Mouse (Mus musculus) MEL (cell line): ENCODE measurements at regions not wholly inside any gene's neighbourhood (a gene's known extent, or its start where the extent isn't known, plus 50 kb on each side); places are given as distances from the start of the nearest gene placed in this dataset.

Experiments used
- DNase-seq: peaks from one replicate; pipeline ENCODE4 v3.0.0; 2011; ENCODE audit warnings: low read depth, low spot score
- H3K27ac ChIP-seq: 2 replicates; pipeline ENCODE4 v1.5.1; 2012; ENCODE audit warnings: low read depth, mild to moderate bottlenecking, control low read depth, low read length, moderate library complexity; ENCODE audit not compliant: control insufficient read depth
- H3K27me3 ChIP-seq, 2 experiments: fragments of 150-350 bp in 1 of 2; sonication (generic) in 1 of 2; 2 replicates each; pipeline ENCODE4 v1.6.1; 2012; ENCODE audit warnings: low read length in 2 of 2, mild to moderate bottlenecking in 2 of 2, improper control_type of control experiment in 1 of 2, moderate library complexity in 1 of 2; ENCODE audit not compliant: insufficient read depth in 2 of 2, control insufficient read depth in 1 of 2
- H3K36me3 ChIP-seq, 2 experiments: 2 replicates each; pipeline ENCODE4 v1.6.1; 2012 to 2014; ENCODE audit warnings: low read length in 2 of 2, improper control_type of control experiment in 1 of 2, inconsistent platforms in 1 of 2, mild to moderate bottlenecking in 1 of 2; ENCODE audit not compliant: insufficient read depth in 2 of 2, control insufficient read depth in 1 of 2
- H3K4me1 ChIP-seq, 2 experiments: fragments of 150-350 bp in 1 of 2; sonication (generic) in 1 of 2; 2 replicates each; pipeline ENCODE4 v1.6.1; 2012; ENCODE audit warnings: low read length in 2 of 2, improper control_type of control experiment in 1 of 2, mild to moderate bottlenecking in 1 of 2; ENCODE audit not compliant: insufficient read depth in 2 of 2, control insufficient read depth in 1 of 2
- H3K4me3 ChIP-seq, 2 experiments: fragments of 150-350 bp in 1 of 2; sonication (generic) in 1 of 2; 2 replicates each; pipeline ENCODE4 v1.5.1; 2012; ENCODE audit warnings: low read depth in 2 of 2, low read length in 2 of 2, mild to moderate bottlenecking in 2 of 2, moderate library complexity in 2 of 2, control low read depth in 1 of 2, improper control_type of control experiment in 1 of 2; ENCODE audit not compliant: control insufficient read depth in 1 of 2, insufficient read depth in 1 of 2
- H3K79me2 ChIP-seq: 2 replicates; pipeline ENCODE4 v1.6.1; 2012; ENCODE audit warnings: mild to moderate bottlenecking, low read length, moderate library complexity; ENCODE audit not compliant: control insufficient read depth, poor library complexity, insufficient read depth
- H3K9ac ChIP-seq: 2 replicates; pipeline ENCODE4 v1.6.1; 2012; ENCODE audit warnings: low read depth, mild to moderate bottlenecking, control low read depth, low read length, moderate library complexity; ENCODE audit not compliant: control insufficient read depth, poor library complexity, severe bottlenecking
- H3K9me3 ChIP-seq: fragments of 150-350 bp; sonication (generic); replicated peaks from 2 replicates; pipeline ENCODE4 v1.6.1; 2012; ENCODE audit warnings: mild to moderate bottlenecking, low read length, improper control_type of control experiment, moderate library complexity; ENCODE audit not compliant: insufficient read depth
- BHLHE40 ChIP-seq: IDR thresholded peaks from 2 replicates; pipeline ENCODE4 v1.6.1; 2012; ENCODE audit warnings: low read depth, mild to moderate bottlenecking, inconsistent platforms, low read length, improper control_type of control experiment, borderline replicate concordance
- CHD2 ChIP-seq: IDR thresholded peaks from 2 replicates; pipeline ENCODE4 v1.6.1; 2011; ENCODE audit warnings: low read length, improper control_type of control experiment
- CTCF ChIP-seq, 3 experiments: IDR thresholded peaks in 2 of 3; conservative IDR thresholded peaks in 1 of 3; 2 replicates each; pipeline ENCODE4 v1.5.1; 2011 to 2012; ENCODE audit warnings: low read length in 3 of 3, low read depth in 2 of 3, mild to moderate bottlenecking in 2 of 3, improper control_type of control experiment in 1 of 3, inconsistent platforms in 1 of 3, mixed read lengths in 1 of 3, moderate library complexity in 1 of 3; ENCODE audit not compliant: control insufficient read depth in 1 of 3, insufficient read depth in 1 of 3, poor library complexity in 1 of 3, severe bottlenecking in 1 of 3
- ELF1 ChIP-seq: IDR thresholded peaks from 2 replicates; pipeline ENCODE4 v1.6.1; 2014; ENCODE audit warnings: low read depth, mild to moderate bottlenecking, inconsistent platforms, low read length, improper control_type of control experiment, moderate library complexity
- GATA1 ChIP-seq: IDR thresholded peaks from 2 replicates; pipeline ENCODE4 v1.6.1; 2011; ENCODE audit warnings: low read depth, low read length, improper control_type of control experiment
- HCFC1 ChIP-seq: IDR thresholded peaks from 2 replicates; pipeline ENCODE4 v1.6.1; 2012; ENCODE audit warnings: low read depth, mild to moderate bottlenecking, inconsistent platforms, low read length, improper control_type of control experiment, moderate library complexity
- KAT2A ChIP-seq: conservative IDR thresholded peaks from 2 replicates; pipeline ENCODE4 v1.6.1; 2012; ENCODE audit warnings: low read depth, low read length, improper control_type of control experiment, inconsistent platforms
- MAZ ChIP-seq: IDR thresholded peaks from 2 replicates; pipeline ENCODE4 v1.6.1; 2012; ENCODE audit warnings: low read depth, mild to moderate bottlenecking, inconsistent platforms, low read length, improper control_type of control experiment
- MEF2A ChIP-seq: IDR thresholded peaks from 2 replicates; pipeline ENCODE4 v1.6.1; 2014; ENCODE audit warnings: low read depth, mild to moderate bottlenecking, inconsistent platforms, low read length, improper control_type of control experiment; ENCODE audit not compliant: poor library complexity, insufficient replicate concordance, severe bottlenecking; ENCODE audit errors: extremely low read depth
- MYB ChIP-seq: IDR thresholded peaks from 2 replicates; pipeline ENCODE4 v1.6.1; 2011; ENCODE audit warnings: mild to moderate bottlenecking, low read depth, low read length, improper control_type of control experiment
- MYC ChIP-seq: IDR thresholded peaks from 2 replicates; pipeline ENCODE4 v1.6.1; 2011; ENCODE audit warnings: low read depth, mild to moderate bottlenecking, low read length, improper control_type of control experiment, moderate library complexity
- NRF1 ChIP-seq: IDR thresholded peaks from 2 replicates; pipeline ENCODE4 v1.6.1; 2014; ENCODE audit warnings: low read depth, mild to moderate bottlenecking, inconsistent platforms, low read length, improper control_type of control experiment, moderate library complexity; ENCODE audit not compliant: poor library complexity, insufficient read depth, severe bottlenecking
- POLR2AphosphoS2 ChIP-seq: IDR thresholded peaks from 2 replicates; pipeline ENCODE4 v1.6.1; 2011; ENCODE audit warnings: low read length, improper control_type of control experiment
- POLR2AphosphoS5 ChIP-seq: IDR thresholded peaks from 2 replicates; pipeline ENCODE4 v1.6.1; 2012; ENCODE audit warnings: low read depth, borderline replicate concordance, mild to moderate bottlenecking, inconsistent platforms, low read length, moderate library complexity, mixed read lengths
- RAD21 ChIP-seq: IDR thresholded peaks from 2 replicates; pipeline ENCODE4 v1.6.1; 2011; ENCODE audit warnings: mild to moderate bottlenecking, low read depth, low read length, improper control_type of control experiment
- RCOR1 ChIP-seq: IDR thresholded peaks from 2 replicates; pipeline ENCODE4 v1.6.1; 2012; ENCODE audit warnings: low read depth, mild to moderate bottlenecking, inconsistent platforms, low read length, improper control_type of control experiment
- SIN3A ChIP-seq: IDR thresholded peaks from 2 replicates; pipeline ENCODE4 v1.6.1; 2012; ENCODE audit warnings: low read length, improper control_type of control experiment, inconsistent platforms
- UBTF ChIP-seq: IDR thresholded peaks from 2 replicates; pipeline ENCODE4 v1.6.1; 2012; ENCODE audit warnings: low read depth, mild to moderate bottlenecking, inconsistent platforms, low read length, improper control_type of control experiment, moderate library complexity, borderline replicate concordance; ENCODE audit not compliant: insufficient read depth
- USF1 ChIP-seq: IDR thresholded peaks from 2 replicates; pipeline ENCODE4 v1.6.1; 2014; ENCODE audit warnings: low read depth, mild to moderate bottlenecking, inconsistent platforms, low read length, improper control_type of control experiment, moderate library complexity
- ZC3H11A ChIP-seq: IDR thresholded peaks from 2 replicates; pipeline ENCODE4 v1.6.1; 2012; ENCODE audit warnings: low read depth, mild to moderate bottlenecking, inconsistent platforms, low read length, improper control_type of control experiment
- ZMIZ1 ChIP-seq: IDR thresholded peaks from 2 replicates; pipeline ENCODE4 v1.6.1; 2012; ENCODE audit warnings: low read depth, mild to moderate bottlenecking, inconsistent platforms, low read length, improper control_type of control experiment, moderate library complexity

GRCm38 (mm10) chr13:60243110-60243481 is 65.9 kb upstream of the Gas1 start:
- Histone ChIP-seq H3K79me2 (no peaks in the 10 kb centered on the region), H3K9ac (no peak overlapping the region), H3K36me3 (no peaks in the 10 kb centered on the region), H3K27ac (no peak overlapping the region)
- TF ChIP-seq RAD21 = no peak
- TF ChIP-seq CTCF (IDR thresholded peaks at IDR 0.05 in 2 of 3, conservative IDR thresholded peaks at IDR 0.05 in 1 of 3; ENCODE audit: control insufficient read depth in 1 of 3, insufficient read depth in 1 of 3, low read depth in 2 of 3, low read length in 3 of 3, poor library complexity in 1 of 3, severe bottlenecking in 1 of 3) = no peak
- no peak for TF ChIP-seq MYC
- no peak for TF ChIP-seq SIN3A
- no peak for TF ChIP-seq MEF2A
- no peak for TF ChIP-seq HCFC1
- TF ChIP-seq, all 39 proteins: peak for 0
- Histone ChIP-seq H3K4me3 (no peak overlapping the region), H3K4me1 (no peaks in the 10 kb centered on the region), H3K9me3 (no peaks in the 10 kb centered on the region), H3K27me3 (no peaks in the 10 kb centered on the region)
- no peak for DNase-seq

- Histone ChIP-seq H3K9ac (no peak overlapping the region), H3K27me3 (no peaks in the 10 kb centered on the region), H3K36me3 (no peaks in the 10 kb centered on the region), H3K9me3 (no peaks in the 10 kb centered on the region), H3K4me3 (no peak overlapping the region), H3K4me1 (no peaks in the 10 kb centered on the region), H3K79me2 (no peaks in the 10 kb centered on the region), H3K27ac (no peak overlapping the region)
- TF ChIP-seq KAT2A (no peak), MAZ (no peak), USF1 (no peak), MEF2A (no peak), CHD2 (no peak), SIN3A (no peak), RAD21 (no peak), ELF1 (no peak), RCOR1 (no peak), POLR2AphosphoS2 (no peak)
- DNase-seq = no peak
Measured at GRCm38 (mm10) chr13:60255162-60255561, 78.0 kb upstream of the Gas1 start.

GRCm38 (mm10) chr13:60255715-60256114 is 78.5 kb upstream of the Gas1 start:
- Histone ChIP-seq H3K4me1 (no peaks in the 10 kb centered on the region), H3K79me2 (no peaks in the 10 kb centered on the region), H3K9ac (no peak overlapping the region), H3K36me3 (no peaks in the 10 kb centered on the region), H3K9me3 (no peaks in the 10 kb centered on the region), H3K27me3 (no peaks in the 10 kb centered on the region), H3K27ac (no peak overlapping the region), H3K4me3 (no peak overlapping the region)
- TF ChIP-seq RAD21 (no peak), GATA1 (no peak), CTCF (IDR thresholded peaks at IDR 0.05 in 2 of 3, conservative IDR thresholded peaks at IDR 0.05 in 1 of 3; ENCODE audit: control insufficient read depth in 1 of 3, insufficient read depth in 1 of 3, low read depth in 2 of 3, low read length in 3 of 3, poor library complexity in 1 of 3, severe bottlenecking in 1 of 3) (no peak), POLR2AphosphoS5 (no peak), ZMIZ1 (no peak), ZC3H11A (no peak), MYB (no peak), NRF1 (no peak), BHLHE40 (no peak), UBTF (no peak), MAZ (no peak), CHD2 (no peak)
- no peak for DNase-seq
